Mouse (Mus musculus) liver, postnatal 0 days (tissue): ENCODE data around the gene Pde11a.

Experiments
- CTCF ChIP-seq: sonication (generic); IDR thresholded peaks from 2 replicates; pipeline ENCODE4 v1.5.1; 2016; ENCODE audit warnings: antibody characterized with exemption, low read depth
- EP300 ChIP-seq: IDR thresholded peaks from 2 replicates; pipeline ENCODE4 v1.6.1; 2016; ENCODE audit warnings: antibody characterized with exemption, low read depth, mild to moderate bottlenecking

DNA sequence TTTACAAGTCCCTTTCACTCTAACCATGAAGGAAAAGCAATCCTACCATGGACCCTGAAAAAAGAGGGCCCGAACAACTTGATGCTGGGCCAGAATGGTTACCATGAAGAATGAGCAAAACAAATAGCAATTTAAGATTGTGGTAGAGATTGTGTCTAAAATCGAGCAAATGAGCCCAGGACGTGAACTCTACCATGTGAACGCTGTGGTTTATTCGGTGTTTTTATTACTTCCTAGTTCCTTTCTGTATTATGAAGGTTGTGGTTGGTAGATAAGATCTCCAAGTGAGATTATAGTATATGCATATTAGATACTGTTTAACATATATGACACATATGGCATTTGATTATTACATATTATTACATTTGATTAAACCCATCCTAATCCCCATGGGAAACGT is 216.4 kb downstream of the Pde11a start:
- TF ChIP-seq CTCF (no peak), EP300 (no peak)
